ENCODE assay signal across 8 mouse cellular contexts in the genomic region with DNA sequence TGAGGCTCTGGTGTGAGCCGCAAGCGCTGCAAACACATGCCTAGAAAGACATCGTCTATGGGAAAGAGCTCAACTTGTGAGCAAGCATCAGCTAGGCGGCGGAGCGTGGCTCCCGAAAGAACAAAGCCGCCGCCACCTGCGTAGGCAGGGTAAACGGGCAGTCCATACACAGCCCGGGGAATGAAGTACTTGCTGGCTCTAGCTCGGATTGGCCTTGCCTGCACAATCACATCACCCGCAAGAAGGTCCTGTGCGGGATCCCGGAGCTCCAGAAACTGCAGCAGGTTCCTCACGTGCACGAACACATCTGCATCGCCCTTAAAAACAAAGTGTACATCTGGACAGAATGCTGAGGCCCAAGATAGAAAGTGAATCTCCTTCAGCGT. TPM values are rescaled to one million over a fixed set of nuclear protein-coding genes. Genes with fewer than 3 reads are reported as not detected.
DNase-seq lines count a peak whose midpoint lies in the region; ATAC-seq lines count a peak whose summit lies in the region.

No protein-coding gene starts in this region.

- peaks cover 2% of the 10 kb centered on the region; the same call in 1 of the 2 replicates for H3K36me3 ChIP-seq in embryonic facial prominence, embryonic 11.5 days (replicated peaks; ENCODE audit: control insufficient read depth, insufficient read depth, low read depth, low read length)
- peaks cover 24% of the 10 kb centered on the region for H3K36me3 ChIP-seq in hindbrain, embryonic 15.5 days
- peaks cover 24% of the 10 kb centered on the region for H3K36me3 ChIP-seq in midbrain, embryonic 16.5 days (ENCODE audit: control insufficient read depth, insufficient read depth, low read length)

- 43% methylated on average over 20 of the region's 20 CpGs for WGBS in embryonic facial prominence, embryonic 11.5 days
- WGBS in hindbrain, embryonic 15.5 days: 27% methylated on average over 20 of the region's 20 CpGs
- 27% methylated on average over 20 of the region's 20 CpGs for WGBS in midbrain, embryonic 16.5 days

- H3K27ac ChIP-seq in embryonic facial prominence, embryonic 11.5 days (replicated peaks; ENCODE audit: low read depth, low read length): no peak overlapping the region
- peak overlapping the region; percentile 63; the same call in 1 of the 2 replicates for H3K27ac ChIP-seq in hindbrain, embryonic 15.5 days (replicated peaks)
- no peak overlapping the region; the same call in 1 of the 2 replicates for H3K27ac ChIP-seq in midbrain, embryonic 16.5 days (ENCODE audit: low read length)

- peaks cover 5% of the 10 kb centered on the region; the same call in 1 of the 2 replicates for H3K4me1 ChIP-seq in embryonic facial prominence, embryonic 11.5 days (ENCODE audit: control insufficient read depth, insufficient read depth, low read length)
- H3K4me1 ChIP-seq in hindbrain, embryonic 15.5 days (replicated peaks): peaks cover 21% of the 10 kb centered on the region
- peaks cover 7% of the 10 kb centered on the region for H3K4me1 ChIP-seq in midbrain, embryonic 16.5 days (ENCODE audit: control insufficient read depth, insufficient read depth, low read length)

- H3K9me3 ChIP-seq in embryonic facial prominence, embryonic 11.5 days (replicated peaks; ENCODE audit: control insufficient read depth, low read length): no peaks in the 10 kb centered on the region
- H3K9me3 ChIP-seq in hindbrain, embryonic 15.5 days: no peaks in the 10 kb centered on the region
- H3K9me3 ChIP-seq in midbrain, embryonic 16.5 days (replicated peaks; ENCODE audit: control insufficient read depth, low read length, poor library complexity, severe bottlenecking): no peaks in the 10 kb centered on the region

- H3K4me2 ChIP-seq in embryonic facial prominence, embryonic 11.5 days (ENCODE audit: low read depth, low read length): peak overlapping the region; percentile 99; the same call in 1 of the 2 replicates
- H3K4me2 ChIP-seq in hindbrain, embryonic 15.5 days: peak overlapping the region; percentile 98
- H3K4me2 ChIP-seq in midbrain, embryonic 16.5 days (ENCODE audit: low read length): peak overlapping the region; percentile 93

- H3K9ac ChIP-seq in embryonic facial prominence, embryonic 11.5 days (replicated peaks; ENCODE audit: low read length): peak overlapping the region; percentile 71; the same call in 1 of the 2 replicates
- peak overlapping the region; percentile 8; the same call in 1 of the 2 replicates for H3K9ac ChIP-seq in hindbrain, embryonic 15.5 days
- peak overlapping the region; percentile 86 for H3K9ac ChIP-seq in midbrain, embryonic 16.5 days (ENCODE audit: low read depth, low read length)

- peak; percentile 10; the same call in 1 of the 2 replicates for ATAC-seq in embryonic facial prominence, embryonic 11.5 days (replicated peaks; ENCODE audit: insufficient number of reproducible peaks, low FRiP score, low TSS enrichment, low read depth)
- peak; percentile 13; the same call in 1 of the 2 replicates for ATAC-seq in hindbrain, embryonic 15.5 days (ENCODE audit: low FRiP score, low read depth)
- ATAC-seq in midbrain, embryonic 16.5 days: peak; percentile 59

- peaks cover 12% of the 10 kb centered on the region for H3K27me3 ChIP-seq in embryonic facial prominence, embryonic 11.5 days (ENCODE audit: control insufficient read depth, insufficient read depth, low read length)
- H3K27me3 ChIP-seq in hindbrain, embryonic 15.5 days: peaks cover 35% of the 10 kb centered on the region
- H3K27me3 ChIP-seq in midbrain, embryonic 16.5 days (ENCODE audit: control insufficient read depth, insufficient read depth, low read depth, low read length): peaks cover 25% of the 10 kb centered on the region

- DNase-seq in kidney, postnatal 10 days: peak; percentile 26
- no peak for DNase-seq in kidney, adult 8-10 months
- DNase-seq in embryonic facial prominence, embryonic 11.5 days (ENCODE audit: low spot score): no peak
- DNase-seq in B cell, adult 2 months: no peak
- DNase-seq in yolk sac, embryonic 10.5 days (ENCODE audit: low spot score): no peak
- no peak for DNase-seq in testis, postnatal 14 days (ENCODE audit: low spot score)

- H3K4me3 ChIP-seq in embryonic facial prominence, embryonic 11.5 days (ENCODE audit: low read depth, low read length): peak overlapping the region; percentile 63
- peak overlapping the region; percentile 54 for H3K4me3 ChIP-seq in hindbrain, embryonic 15.5 days
- peak overlapping the region; percentile 60 for H3K4me3 ChIP-seq in midbrain, embryonic 16.5 days (ENCODE audit: low read depth, low read length)

RNA-seq across cellular contexts. Expression of a gene that starts 1.2 kb away (rescaled TPM):
- 2.3 and 3.3 TPM in 2 replicates for polyA plus RNA-seq in embryonic facial prominence, embryonic 11.5 days (2014; fragmentation: Nextera tagmentation; extraction: Ambion mirVana)
- polyA plus RNA-seq in hindbrain, embryonic 15.5 days (2015; fragmentation: Nextera tagmentation; extraction: Ambion mirVana): 9.9 TPM in 2 replicates
- polyA plus RNA-seq in midbrain, embryonic 16.5 days (2015; fragmentation: Nextera tagmentation; extraction: Ambion mirVana): 5.8 and 8.9 TPM in 2 replicates

RNA-seq across cellular contexts. Expression of a gene that starts 10.7 kb away (rescaled TPM):
- 14.0 and 16.6 TPM in 2 replicates for polyA plus RNA-seq in embryonic facial prominence, embryonic 11.5 days (2014; fragmentation: Nextera tagmentation; extraction: Ambion mirVana)
- polyA plus RNA-seq in hindbrain, embryonic 15.5 days (2015; fragmentation: Nextera tagmentation; extraction: Ambion mirVana): 18.3 and 19.3 TPM in 2 replicates
- 12.8 and 14.0 TPM in 2 replicates for polyA plus RNA-seq in midbrain, embryonic 16.5 days (2015; fragmentation: Nextera tagmentation; extraction: Ambion mirVana)

RNA-seq across cellular contexts. Expression of a gene that starts 10.7 kb away (rescaled TPM):
- polyA plus RNA-seq in embryonic facial prominence, embryonic 11.5 days (2014; fragmentation: Nextera tagmentation; extraction: Ambion mirVana): 1.2 and 2.0 TPM in 2 replicates
- 1.3 and 1.6 TPM in 2 replicates for polyA plus RNA-seq in hindbrain, embryonic 15.5 days (2015; fragmentation: Nextera tagmentation; extraction: Ambion mirVana)
- 0.82 and 1.1 TPM in 2 replicates for polyA plus RNA-seq in midbrain, embryonic 16.5 days (2015; fragmentation: Nextera tagmentation; extraction: Ambion mirVana)

RNA-seq across cellular contexts. Expression of a gene that starts 15.8 kb away (rescaled TPM):
- 0.13 TPM in 1 of 2 replicates, not detected in the other for polyA plus RNA-seq in embryonic facial prominence, embryonic 11.5 days (2014; fragmentation: Nextera tagmentation; extraction: Ambion mirVana)
- polyA plus RNA-seq in hindbrain, embryonic 15.5 days (2015; fragmentation: Nextera tagmentation; extraction: Ambion mirVana): 0.54 and 0.76 TPM in 2 replicates
- polyA plus RNA-seq in midbrain, embryonic 16.5 days (2015; fragmentation: Nextera tagmentation; extraction: Ambion mirVana): 0.35 and 0.40 TPM in 2 replicates

RNA-seq across cellular contexts. Expression of a gene that starts 22.2 kb away (rescaled TPM):
- polyA plus RNA-seq in embryonic facial prominence, embryonic 11.5 days (2014; fragmentation: Nextera tagmentation; extraction: Ambion mirVana): 0.84 and 1.2 TPM in 2 replicates
- polyA plus RNA-seq in hindbrain, embryonic 15.5 days (2015; fragmentation: Nextera tagmentation; extraction: Ambion mirVana): 5.2 and 5.7 TPM in 2 replicates
- polyA plus RNA-seq in midbrain, embryonic 16.5 days (2015; fragmentation: Nextera tagmentation; extraction: Ambion mirVana): 4.5 and 4.7 TPM in 2 replicates

Comparison
In these comparisons a context has a peak if more than half of its experiments do, and no peak if none do; other contexts are left out.
1. H3K9ac ChIP-seq: peak in every context shown above with its lines; median percentile 86 in midbrain, embryonic 16.5 days; 71 in embryonic facial prominence, embryonic 11.5 days; 8 in hindbrain, embryonic 15.5 days.